Mouse (Mus musculus) testis, adult 2 months (tissue): ENCODE measurements around the gene Cdkl3. TPM values are rescaled to one million over a fixed set of nuclear protein-coding genes. Genes with fewer than 3 reads are reported as not detected.

Experiments
- H3K27ac ChIP-seq: fragments of 200-500 bp; 2 replicates; pipeline ENCODE4 v1.5.1; 2012; ENCODE audit warnings: low read depth, low read length; ENCODE audit not compliant: control insufficient read depth, insufficient read depth
- H3K27me3 ChIP-seq: fragments of 200-500 bp; 2 replicates; pipeline ENCODE4 v1.6.1; 2012; ENCODE audit warnings: mild to moderate bottlenecking, low read length, moderate library complexity; ENCODE audit not compliant: control insufficient read depth, insufficient read depth
- H3K36me3 ChIP-seq: fragments of 200-500 bp; 2 replicates; pipeline ENCODE4 v1.6.1; 2012; ENCODE audit warnings: mild to moderate bottlenecking, low read length; ENCODE audit not compliant: control insufficient read depth, insufficient read depth
- H3K4me1 ChIP-seq: fragments of 200-500 bp; 2 replicates; pipeline ENCODE4 v1.6.1; 2012; ENCODE audit warnings: low read length; ENCODE audit not compliant: control insufficient read depth, insufficient read depth
- H3K4me3 ChIP-seq: fragments of 200-500 bp; 2 replicates; pipeline ENCODE4 v1.5.1; 2012; ENCODE audit warnings: low read depth, mild to moderate bottlenecking, low read length, moderate library complexity, mixed read lengths; ENCODE audit not compliant: control insufficient read depth
- CTCF ChIP-seq: fragments of 200-500 bp; IDR thresholded peaks from 2 replicates; pipeline ENCODE4 v1.5.1; 2012; ENCODE audit warnings: low read depth, mild to moderate bottlenecking, inconsistent platforms, low read length, moderate library complexity; ENCODE audit not compliant: control insufficient read depth, insufficient read depth, insufficient replicate concordance
- POLR2A ChIP-seq: fragments of 200-500 bp; IDR thresholded peaks from 2 replicates; pipeline ENCODE4 v1.6.1; 2012; ENCODE audit warnings: low read depth, mild to moderate bottlenecking, inconsistent platforms, low read length, moderate library complexity; ENCODE audit not compliant: control insufficient read depth
- polyA plus RNA-seq: library from polyadenylated mRNA; depleted of rRNA; stranded (reverse); fragments of >200 nt; gene quantifications from 2 replicates; pipeline ENCODE4 v1.2.3, GENCODE M21; 2012

Gene Cdkl3
- polyA plus RNA-seq, 1 experiment, result 259 TPM

DNA sequence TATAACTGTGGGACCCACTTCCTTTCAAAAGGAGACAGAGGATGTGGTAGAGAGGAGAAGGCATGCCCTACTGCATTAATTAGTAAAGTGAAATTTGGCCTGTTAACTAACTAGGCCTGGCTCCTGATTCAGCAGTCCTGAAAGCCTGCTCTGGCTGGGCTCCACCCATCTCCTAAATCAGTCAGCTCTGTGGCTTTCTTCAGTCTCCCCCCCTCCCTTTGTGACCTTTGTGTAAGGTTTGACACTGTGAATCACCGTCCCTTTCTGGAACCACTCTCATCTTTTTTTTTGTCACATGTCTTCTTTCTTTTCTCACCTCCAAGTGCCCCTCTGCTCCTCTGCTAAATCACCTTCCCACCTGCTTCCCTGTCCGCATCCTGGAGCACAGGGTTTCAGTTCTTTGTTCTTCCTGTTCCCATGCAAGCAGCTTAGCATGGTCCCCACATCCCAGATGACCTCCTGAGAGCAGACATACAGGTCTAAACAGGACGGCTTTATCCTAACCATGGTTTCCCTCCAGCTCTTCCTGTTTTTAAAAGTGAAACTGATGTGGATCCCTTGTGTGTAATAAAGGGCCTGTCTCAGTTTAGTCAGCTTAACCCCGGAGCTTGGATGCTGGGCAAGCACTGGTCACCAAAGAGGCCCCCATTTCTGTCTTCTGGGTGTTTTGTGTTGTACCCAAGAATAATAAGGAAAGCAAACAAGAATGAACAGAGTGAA lies 42.6 kb downstream of the Cdkl3 start:
- Histone ChIP-seq H3K4me1 (no peaks in the 10 kb centered on the region), H3K27me3 (no peaks in the 10 kb centered on the region), H3K36me3 (no peaks in the 10 kb centered on the region), H3K27ac (no peak overlapping the region), H3K4me3 (no peak overlapping the region)
- TF ChIP-seq POLR2A (no peak), CTCF (no peak)

DNA sequence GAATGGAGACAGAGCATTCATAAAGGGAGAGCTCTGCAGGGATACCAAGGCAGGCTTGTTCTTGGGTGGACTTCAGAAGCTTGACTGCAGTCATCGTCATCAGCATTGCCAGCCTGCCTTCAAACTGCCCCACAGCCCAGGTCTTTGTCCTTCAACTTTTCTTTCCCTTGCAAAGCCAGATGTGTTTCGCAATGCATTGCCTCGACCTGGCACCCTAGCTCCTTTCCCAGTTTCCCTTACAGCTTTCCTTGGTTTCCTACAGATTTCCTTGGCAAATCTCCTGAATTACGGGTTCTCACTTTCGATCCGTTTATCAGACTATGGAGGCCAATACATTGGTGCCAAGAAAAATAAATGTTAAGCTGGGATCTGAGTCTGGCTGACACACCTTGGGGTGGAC lies 49.4 kb downstream of the Cdkl3 start:
- Histone ChIP-seq H3K36me3 (no peaks in the 10 kb centered on the region), H3K27ac (no peak overlapping the region), H3K4me1 (no peaks in the 10 kb centered on the region), H3K27me3 (no peaks in the 10 kb centered on the region), H3K4me3 (no peak overlapping the region)
- no peak for TF ChIP-seq CTCF
- TF ChIP-seq POLR2A, result no peak

DNA sequence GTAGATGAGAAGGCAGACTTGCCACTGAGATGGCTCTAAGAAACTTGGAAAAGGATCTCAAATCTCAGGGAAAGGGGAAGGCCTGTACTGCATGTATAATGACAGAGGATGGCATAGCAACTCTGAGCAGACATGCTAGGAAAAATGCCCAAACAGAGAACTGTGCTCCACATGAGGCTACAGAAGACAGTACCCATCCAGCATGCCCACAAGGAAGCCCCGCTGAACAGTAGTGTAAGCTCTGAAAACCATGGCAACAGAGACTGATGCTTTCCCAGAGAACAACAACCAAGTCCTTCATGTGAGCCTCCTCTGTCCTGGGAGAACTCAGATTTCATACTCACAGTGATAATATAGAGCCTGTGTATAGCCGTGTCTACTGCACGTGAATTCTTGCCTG lies 50.7 kb downstream of the Cdkl3 start:
- H3K27ac ChIP-seq, result no peak overlapping the region
- TF ChIP-seq POLR2A (no peak), CTCF (no peak)
- no peaks in the 10 kb centered on the region for H3K4me1 ChIP-seq
- no peaks in the 10 kb centered on the region for H3K36me3 ChIP-seq
- no peaks in the 10 kb centered on the region for H3K27me3 ChIP-seq
- H3K4me3 ChIP-seq, result no peak overlapping the region

DNA sequence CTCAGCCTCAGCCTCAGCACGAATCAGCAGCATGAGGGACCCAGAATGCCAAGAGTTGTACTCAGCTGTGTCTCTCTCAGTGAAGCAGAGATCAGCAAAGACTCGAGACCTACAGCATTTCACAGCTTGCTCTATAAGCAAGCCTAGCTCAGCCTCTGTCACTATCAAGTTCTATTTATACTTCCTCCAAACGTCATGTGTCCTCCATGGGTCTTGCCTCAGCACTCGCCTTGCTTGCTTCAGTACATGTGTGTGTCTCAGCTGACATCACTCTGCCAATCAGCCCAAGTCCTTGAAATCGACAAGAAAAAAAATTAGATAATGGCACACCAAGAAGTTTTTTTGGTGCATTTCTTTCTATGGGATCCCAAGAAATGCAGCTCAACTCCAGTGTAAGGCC lies 52.2 kb downstream of the Cdkl3 start:
- no peaks in the 10 kb centered on the region for H3K36me3 ChIP-seq
- no peaks in the 10 kb centered on the region for H3K4me1 ChIP-seq
- no peaks in the 10 kb centered on the region for H3K27me3 ChIP-seq
- H3K27ac ChIP-seq, result no peak overlapping the region
- TF ChIP-seq POLR2A (no peak), CTCF (no peak)
- no peak overlapping the region for H3K4me3 ChIP-seq

DNA sequence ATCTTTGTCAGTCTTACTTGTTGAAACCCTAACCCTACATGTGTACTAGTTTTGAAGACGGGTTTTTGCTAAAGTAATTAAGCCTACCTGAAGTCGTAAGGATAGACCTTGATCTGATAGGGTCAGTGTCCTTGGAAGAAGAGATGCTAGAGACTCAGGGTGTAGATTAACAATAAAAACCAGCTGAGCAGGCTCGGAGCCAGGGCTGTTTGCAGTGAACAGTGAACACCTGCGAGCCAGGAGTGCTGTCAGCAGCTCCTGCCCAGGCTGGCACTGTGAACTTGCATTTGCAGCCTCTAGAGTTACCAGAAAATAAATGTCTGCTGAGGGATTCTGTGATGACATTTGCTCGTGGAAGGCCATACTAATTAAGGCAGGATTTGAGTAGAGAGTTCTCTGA lies 55.0 kb downstream of the Cdkl3 start:
- H3K27me3 ChIP-seq, result no peaks in the 10 kb centered on the region
- no peak overlapping the region for H3K27ac ChIP-seq
- no peak overlapping the region for H3K4me3 ChIP-seq
- no peak for TF ChIP-seq POLR2A
- TF ChIP-seq CTCF, result no peak
- no peaks in the 10 kb centered on the region for H3K4me1 ChIP-seq
- H3K36me3 ChIP-seq, result no peaks in the 10 kb centered on the region

- no peaks in the 10 kb centered on the region for H3K27me3 ChIP-seq
- no peaks in the 10 kb centered on the region for H3K4me1 ChIP-seq
- no peak overlapping the region for H3K4me3 ChIP-seq
- no peak overlapping the region for H3K27ac ChIP-seq
- TF ChIP-seq POLR2A, result no peak
- TF ChIP-seq CTCF, result no peak
- H3K36me3 ChIP-seq, result no peaks in the 10 kb centered on the region
These were observed 56.3 kb downstream of the Cdkl3 start for GRCm38 (mm10) chr11:52060315-52060714.

- Histone ChIP-seq H3K27ac (no peak overlapping the region), H3K36me3 (no peaks in the 10 kb centered on the region), H3K4me3 (no peak overlapping the region), H3K27me3 (no peaks in the 10 kb centered on the region), H3K4me1 (no peaks in the 10 kb centered on the region)
- TF ChIP-seq POLR2A (no peak), CTCF (no peak)
These were observed 58.4 kb downstream of the Cdkl3 start for GRCm38 (mm10) chr11:52062406-52062805.
